Mouse (Mus musculus): ENCODE results near the gene Dcdc2c. TPM values are rescaled to one million over a fixed set of nuclear protein-coding genes. Genes with fewer than 3 reads are reported as not detected.

Dcdc2c gene
- polyA plus RNA-seq, 1 experiment from 2014 or later = 0.07 TPM

DNA sequence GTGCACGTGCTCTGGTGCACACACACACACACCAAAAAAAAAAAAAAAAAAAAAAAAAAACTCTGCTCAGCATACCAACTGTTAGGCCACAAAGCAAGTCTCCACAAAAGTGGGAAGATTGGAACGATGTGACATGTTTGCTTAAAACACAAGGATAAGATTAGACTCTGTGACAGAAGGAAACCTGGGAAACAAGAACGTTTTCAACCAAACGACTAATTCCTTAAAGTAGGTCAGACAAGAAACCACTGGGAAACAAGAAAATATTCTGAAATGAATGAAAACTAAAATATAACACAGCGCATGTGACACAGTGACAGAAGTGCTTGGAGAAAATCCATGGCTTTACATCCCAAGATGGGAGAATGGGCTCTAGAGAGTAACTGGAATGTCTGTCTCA lies 57.9 kb downstream of the Dcdc2c start:
- Histone ChIP-seq H3K27me3 (ENCODE audit: insufficient read depth, low read length) (no peaks in the 10 kb centered on the region), H3K4me1 (ENCODE audit: insufficient read depth) (no peaks in the 10 kb centered on the region), H3K4me3 (ENCODE audit: low read depth, low read length) (no peak overlapping the region), H3K9me3 (ENCODE audit: low read length) (no peaks in the 10 kb centered on the region), H3K36me3 (replicated peaks; ENCODE audit: insufficient read depth, low read length) (no peaks in the 10 kb centered on the region), H3K9ac (replicated peaks) (no peak overlapping the region), H3K27ac (ENCODE audit: low read depth) (no peak overlapping the region), H3K4me2 (ENCODE audit: low read depth, low read length) (no peak overlapping the region)
- ATAC-seq = no peak
- WGBS (ENCODE audit: insufficient replicate concordance) = 68% methylated on average over 5 of the region's 5 CpGs
- DNase-seq = no peak
- TF ChIP-seq CTCF (IDR thresholded peaks at IDR 0.05; ENCODE audit: low read depth) (no peak), EP300 (IDR thresholded peaks at IDR 0.05; ENCODE audit: low read depth) (no peak)

- Histone ChIP-seq H3K27me3 (ENCODE audit: insufficient read depth, low read length) (no peaks in the 10 kb centered on the region), H3K9ac (replicated peaks) (no peak overlapping the region), H3K27ac (ENCODE audit: low read depth) (no peak overlapping the region), H3K4me1 (ENCODE audit: insufficient read depth) (no peaks in the 10 kb centered on the region), H3K4me2 (ENCODE audit: low read depth, low read length) (no peak overlapping the region), H3K9me3 (ENCODE audit: low read length) (no peaks in the 10 kb centered on the region), H3K36me3 (replicated peaks; ENCODE audit: insufficient read depth, low read length) (no peaks in the 10 kb centered on the region), H3K4me3 (ENCODE audit: low read depth, low read length) (no peak overlapping the region)
- TF ChIP-seq CTCF (IDR thresholded peaks at IDR 0.05; ENCODE audit: low read depth) (no peak), EP300 (IDR thresholded peaks at IDR 0.05; ENCODE audit: low read depth) (no peak)
- ATAC-seq (no peak), DNase-seq (no peak)
- 68% methylated on average over 10 of the region's 10 CpGs for WGBS (ENCODE audit: insufficient replicate concordance)
Observed at GRCm38 (mm10) chr12:28482483-28483160, 69.6 kb downstream of the Dcdc2c start.

- Histone ChIP-seq H3K9ac (replicated peaks) (no peak overlapping the region), H3K4me2 (ENCODE audit: low read depth, low read length) (no peak overlapping the region), H3K36me3 (replicated peaks; ENCODE audit: insufficient read depth, low read length) (no peaks in the 10 kb centered on the region), H3K9me3 (ENCODE audit: low read length) (no peaks in the 10 kb centered on the region), H3K27ac (ENCODE audit: low read depth) (no peak overlapping the region), H3K27me3 (ENCODE audit: insufficient read depth, low read length) (no peaks in the 10 kb centered on the region), H3K4me1 (ENCODE audit: insufficient read depth) (no peaks in the 10 kb centered on the region), H3K4me3 (ENCODE audit: low read depth, low read length) (no peak overlapping the region)
- ATAC-seq (no peak), DNase-seq (no peak)
- TF ChIP-seq EP300 (IDR thresholded peaks at IDR 0.05; ENCODE audit: low read depth) = no peak
- TF ChIP-seq CTCF (IDR thresholded peaks at IDR 0.05; ENCODE audit: low read depth) = no peak
- WGBS (ENCODE audit: insufficient replicate concordance) = 67% methylated on average over 2 of the region's 2 CpGs
Observed at GRCm38 (mm10) chr12:28460951-28461431, 91.2 kb downstream of the Dcdc2c start.

- Histone ChIP-seq H3K4me2 (ENCODE audit: low read depth, low read length) (no peak overlapping the region), H3K4me1 (ENCODE audit: insufficient read depth) (no peaks in the 10 kb centered on the region), H3K27me3 (ENCODE audit: insufficient read depth, low read length) (no peaks in the 10 kb centered on the region), H3K36me3 (replicated peaks; ENCODE audit: insufficient read depth, low read length) (no peaks in the 10 kb centered on the region), H3K9me3 (ENCODE audit: low read length) (no peaks in the 10 kb centered on the region), H3K27ac (ENCODE audit: low read depth) (no peak overlapping the region), H3K4me3 (ENCODE audit: low read depth, low read length) (no peak overlapping the region), H3K9ac (replicated peaks) (no peak overlapping the region)
- DNase-seq (no peak), ATAC-seq (no peak)
- 66% methylated on average over 7 of the region's 7 CpGs for WGBS (ENCODE audit: insufficient replicate concordance)
- TF ChIP-seq EP300 (IDR thresholded peaks at IDR 0.05; ENCODE audit: low read depth) (no peak), CTCF (IDR thresholded peaks at IDR 0.05; ENCODE audit: low read depth) (no peak)
Observed at GRCm38 (mm10) chr12:28460523-28460922, 91.7 kb downstream of the Dcdc2c start.

GRCm38 (mm10) chr12:28458786-28459185 lies 93.4 kb downstream of the Dcdc2c start:
- Histone ChIP-seq H3K4me2 (ENCODE audit: low read depth, low read length) (no peak overlapping the region), H3K36me3 (replicated peaks; ENCODE audit: insufficient read depth, low read length) (no peaks in the 10 kb centered on the region), H3K4me1 (ENCODE audit: insufficient read depth) (no peaks in the 10 kb centered on the region), H3K9ac (replicated peaks) (no peak overlapping the region), H3K27me3 (ENCODE audit: insufficient read depth, low read length) (no peaks in the 10 kb centered on the region), H3K4me3 (ENCODE audit: low read depth, low read length) (no peak overlapping the region), H3K27ac (ENCODE audit: low read depth) (no peak overlapping the region), H3K9me3 (ENCODE audit: low read length) (no peaks in the 10 kb centered on the region)
- WGBS (ENCODE audit: insufficient replicate concordance) = 79% methylated on average over 5 of the region's 5 CpGs
- TF ChIP-seq CTCF (IDR thresholded peaks at IDR 0.05; ENCODE audit: low read depth) = no peak
- no peak for TF ChIP-seq EP300 (IDR thresholded peaks at IDR 0.05; ENCODE audit: low read depth)
- ATAC-seq (no peak), DNase-seq (no peak)

- H3K9ac ChIP-seq (replicated peaks) = no peak overlapping the region
- no peaks in the 10 kb centered on the region for H3K9me3 ChIP-seq (ENCODE audit: low read length)
- no peaks in the 10 kb centered on the region for H3K4me1 ChIP-seq (ENCODE audit: insufficient read depth)
- ATAC-seq (no peak), DNase-seq (no peak)
- TF ChIP-seq EP300 (IDR thresholded peaks at IDR 0.05; ENCODE audit: low read depth) (no peak), CTCF (IDR thresholded peaks at IDR 0.05; ENCODE audit: low read depth) (no peak)
- H3K4me2 ChIP-seq (ENCODE audit: low read depth, low read length) = no peak overlapping the region
- no peaks in the 10 kb centered on the region for H3K36me3 ChIP-seq (replicated peaks; ENCODE audit: insufficient read depth, low read length)
- 67% methylated on average over 5 of the region's 5 CpGs for WGBS (ENCODE audit: insufficient replicate concordance)
- H3K4me3 ChIP-seq (ENCODE audit: low read depth, low read length) = no peak overlapping the region
- H3K27ac ChIP-seq (ENCODE audit: low read depth) = no peak overlapping the region
- H3K27me3 ChIP-seq (ENCODE audit: insufficient read depth, low read length) = no peaks in the 10 kb centered on the region
Observed at GRCm38 (mm10) chr12:28436536-28436935, 115.7 kb downstream of the Dcdc2c start.
